Mouse (Mus musculus): ENCODE results near the gene Rhob.

DNA sequence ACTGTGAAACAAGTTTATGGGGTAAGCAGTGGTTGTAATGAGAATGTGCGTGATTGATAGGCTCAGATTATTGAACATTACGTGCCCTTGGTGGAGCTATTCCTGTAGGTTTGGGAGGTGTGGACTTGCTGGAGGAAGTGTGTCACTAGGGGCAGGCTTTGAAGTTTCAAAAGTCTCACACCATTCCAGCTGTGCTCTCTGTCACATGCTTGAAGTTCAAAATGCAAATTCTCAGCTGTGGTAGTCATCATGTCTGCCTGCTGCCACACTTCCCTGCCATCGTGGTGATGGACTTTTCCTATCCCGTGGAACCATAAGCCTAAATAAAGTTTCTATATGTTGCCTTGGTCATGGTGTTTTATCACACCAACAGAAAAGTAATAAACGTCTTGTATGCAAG lies 28.0 kb upstream of the Rhob start:
- TF ChIP-seq CTCF (IDR thresholded peaks at IDR 0.05; ENCODE audit: extremely low read depth, insufficient read length, insufficient replicate concordance, low read depth, low read length) (no peak), POLR2A (IDR thresholded peaks at IDR 0.05; ENCODE audit: low read depth, low read length) (no peak)

Measured in small intestine, adult 2 months (tissue).